ENCODE assay signal across 8 mouse cellular contexts in the genomic region with DNA sequence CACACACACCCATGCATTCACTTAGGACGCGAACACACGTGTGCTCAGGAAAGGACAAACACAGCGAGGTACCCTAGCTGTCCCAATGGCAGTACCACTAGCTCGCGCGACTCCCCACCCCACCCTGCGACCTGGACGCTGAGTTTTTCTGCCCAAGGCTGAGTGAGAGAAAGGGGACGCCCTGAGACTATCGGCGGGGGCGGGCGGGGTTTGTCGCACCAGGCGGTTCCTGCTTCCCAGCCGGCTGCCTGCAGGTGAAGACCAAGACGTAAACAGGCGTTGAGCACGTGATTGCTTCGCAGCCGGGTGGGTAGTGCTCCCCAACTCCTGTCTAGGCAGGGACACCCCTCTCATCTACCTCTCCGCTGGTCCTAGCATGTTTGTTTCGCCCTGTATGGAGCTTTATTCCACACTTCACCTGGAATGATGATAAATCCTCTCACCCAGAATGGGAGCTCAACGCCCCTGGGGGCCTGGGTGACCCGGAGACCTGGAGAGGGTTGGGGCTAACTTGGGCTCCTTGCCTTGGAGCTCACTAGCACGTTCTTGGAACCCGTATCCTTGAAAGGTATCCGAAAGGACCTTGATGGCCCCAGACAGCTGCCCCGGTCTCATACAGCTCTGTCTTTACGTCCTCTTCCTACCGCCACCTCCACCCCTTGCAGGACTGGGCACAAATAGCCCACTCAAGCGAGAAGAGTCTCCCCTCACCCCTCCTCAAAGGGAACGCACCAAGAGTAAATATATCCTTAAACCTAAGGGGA. TPM values are rescaled to one million over a fixed set of nuclear protein-coding genes. Genes with fewer than 3 reads are reported as not detected.
A peak's percentile ranks its signal among the peaks of the same experiment; 100 is the strongest.
DNase-seq lines count a peak whose midpoint lies in the region; ATAC-seq and TF ChIP-seq lines count a peak whose summit lies in the region.

No protein-coding gene starts in this region.

- peak; percentile 55 for DNase-seq in right cerebral cortex, postnatal 14 days
- no peak for DNase-seq in right cerebral cortex, postnatal 4 days
- DNase-seq in cerebellum, postnatal 14 days = peak; percentile 73 to 74
- DNase-seq in gastrocnemius, postnatal 36 days = peak; percentile 54 to 56
- DNase-seq in liver, postnatal 0 days = peak; percentile 68
- DNase-seq in urinary bladder, postnatal 14 days (ENCODE audit: low spot score) = peak; percentile 74

- H3K9ac ChIP-seq in intestine, embryonic 15.5 days = peak overlapping the region; percentile 76
- H3K9ac ChIP-seq in liver, postnatal 0 days (replicated peaks) = peak overlapping the region; percentile 72
- H3K9ac ChIP-seq in neural tube, embryonic 14.5 days (replicated peaks; ENCODE audit: low read depth, low read length) = peak overlapping the region; percentile 35; the same call in 1 of the 2 replicates

- no peaks in the 10 kb centered on the region for H3K27me3 ChIP-seq in intestine, embryonic 15.5 days (replicated peaks)
- no peaks in the 10 kb centered on the region for H3K27me3 ChIP-seq in liver, postnatal 0 days (ENCODE audit: insufficient read depth, low read length)
- H3K27me3 ChIP-seq in neural tube, embryonic 14.5 days (ENCODE audit: control insufficient read depth, insufficient read depth, low read length) = no peaks in the 10 kb centered on the region

- peak overlapping the region; percentile 63 for H3K4me3 ChIP-seq in intestine, embryonic 15.5 days (replicated peaks)
- H3K4me3 ChIP-seq in liver, postnatal 0 days (ENCODE audit: low read depth, low read length) = peak overlapping the region; percentile 59
- H3K4me3 ChIP-seq in neural tube, embryonic 14.5 days (ENCODE audit: low read depth, low read length) = peak overlapping the region; percentile 31

- under 1% methylated on average over 34 of the region's 34 CpGs for WGBS in intestine, embryonic 15.5 days
- WGBS in liver, postnatal 0 days (ENCODE audit: insufficient replicate concordance) = 1% methylated on average over 34 of the region's 34 CpGs
- WGBS in neural tube, embryonic 14.5 days = under 1% methylated on average over 30 of the region's 34 CpGs

- intact Hi-C loops in gastrocnemius, postnatal 36 days (cut with DNase I) = no loop called here

- H3K4me2 ChIP-seq in intestine, embryonic 15.5 days (replicated peaks) = peak overlapping the region; percentile 83
- H3K4me2 ChIP-seq in liver, postnatal 0 days (ENCODE audit: low read depth, low read length) = peak overlapping the region; percentile 91
- peak overlapping the region; percentile 91 for H3K4me2 ChIP-seq in neural tube, embryonic 14.5 days (ENCODE audit: low read depth, low read length)

- peaks cover 35% of the 10 kb centered on the region for H3K4me1 ChIP-seq in intestine, embryonic 15.5 days (replicated peaks)
- H3K4me1 ChIP-seq in liver, postnatal 0 days (ENCODE audit: insufficient read depth) = peaks cover 36% of the 10 kb centered on the region
- peaks cover 33% of the 10 kb centered on the region for H3K4me1 ChIP-seq in neural tube, embryonic 14.5 days (ENCODE audit: control insufficient read depth, insufficient read depth, low read length)

- H3K36me3 ChIP-seq in intestine, embryonic 15.5 days = peaks cover 9% of the 10 kb centered on the region
- H3K36me3 ChIP-seq in liver, postnatal 0 days (replicated peaks; ENCODE audit: insufficient read depth, low read length) = peaks cover 16% of the 10 kb centered on the region
- H3K36me3 ChIP-seq in neural tube, embryonic 14.5 days (ENCODE audit: control insufficient read depth, insufficient read depth, low read length) = peaks cover 11% of the 10 kb centered on the region; the same call in 1 of the 2 replicates

- TF ChIP-seq CTCF in liver, postnatal 0 days (IDR thresholded peaks at IDR 0.05; ENCODE audit: low read depth) = no peak

- no peak for TF ChIP-seq EP300 in liver, postnatal 0 days (IDR thresholded peaks at IDR 0.05; ENCODE audit: low read depth)

- peak; percentile 6; the same call in 1 of the 2 replicates for ATAC-seq in intestine, embryonic 15.5 days
- ATAC-seq in liver, postnatal 0 days = no peak
- ATAC-seq in neural tube, embryonic 14.5 days (ENCODE audit: low read depth) = peak; percentile 26; the same call in 1 of the 2 replicates

- H3K27ac ChIP-seq in intestine, embryonic 15.5 days = peak overlapping the region; percentile 99
- H3K27ac ChIP-seq in liver, postnatal 0 days (ENCODE audit: low read depth) = peak overlapping the region; percentile 87
- peak overlapping the region; percentile 94 for H3K27ac ChIP-seq in neural tube, embryonic 14.5 days (ENCODE audit: low read depth, low read length)

- no peaks in the 10 kb centered on the region for H3K9me3 ChIP-seq in intestine, embryonic 15.5 days
- H3K9me3 ChIP-seq in liver, postnatal 0 days (ENCODE audit: low read length) = no peaks in the 10 kb centered on the region
- H3K9me3 ChIP-seq in neural tube, embryonic 14.5 days (ENCODE audit: control insufficient read depth, low read length) = no peaks in the 10 kb centered on the region

RNA-seq across cellular contexts. Expression of gene Lzts2, which starts 1.5 kb away (rescaled TPM):
- total RNA-seq in gastrocnemius, postnatal 36 days (2021) = 10 to 100 TPM; 19.3 to 20.1 TPM
- 56.9 and 63.2 TPM in 2 replicates for polyA plus RNA-seq in intestine, embryonic 15.5 days (2015; fragmentation: Nextera tagmentation; extraction: Ambion mirVana)
- 5.7 and 7.2 TPM in 2 replicates for polyA plus RNA-seq in liver, postnatal 0 days (2015; fragmentation: Nextera tagmentation; extraction: Ambion mirVana)
- 16.1 and 20.3 TPM in 2 replicates for polyA plus RNA-seq in neural tube, embryonic 14.5 days (2014; fragmentation: Nextera tagmentation; extraction: Ambion mirVana)

RNA-seq across cellular contexts. Expression of gene Mrpl43, which starts 9.5 kb away (rescaled TPM):
- total RNA-seq in gastrocnemius, postnatal 36 days (2021) = 10 to 100 TPM; 33.7 to 35.1 TPM
- 73.8 and 76.7 TPM in 2 replicates for polyA plus RNA-seq in intestine, embryonic 15.5 days (2015; fragmentation: Nextera tagmentation; extraction: Ambion mirVana)
- 43.6 and 43.8 TPM in 2 replicates for polyA plus RNA-seq in liver, postnatal 0 days (2015; fragmentation: Nextera tagmentation; extraction: Ambion mirVana)
- 82.0 and 88.0 TPM in 2 replicates for polyA plus RNA-seq in neural tube, embryonic 14.5 days (2014; fragmentation: Nextera tagmentation; extraction: Ambion mirVana)

RNA-seq across cellular contexts. Expression of gene Twnk, which starts 10.2 kb away (rescaled TPM):
- total RNA-seq in gastrocnemius, postnatal 36 days (2021) = 10 to 100 TPM; 14.6 to 20.2 TPM
- polyA plus RNA-seq in intestine, embryonic 15.5 days (2015; fragmentation: Nextera tagmentation; extraction: Ambion mirVana) = 20.5 and 22.5 TPM in 2 replicates
- 9.9 and 10.6 TPM in 2 replicates for polyA plus RNA-seq in liver, postnatal 0 days (2015; fragmentation: Nextera tagmentation; extraction: Ambion mirVana)
- 10.2 and 12.8 TPM in 2 replicates for polyA plus RNA-seq in neural tube, embryonic 14.5 days (2014; fragmentation: Nextera tagmentation; extraction: Ambion mirVana)

RNA-seq across cellular contexts. Expression of gene Sema4g, which starts 26.8 kb away (rescaled TPM):
- under 1 TPM; 0.20 to 0.42 TPM for total RNA-seq in gastrocnemius, postnatal 36 days (2021)
- 13.7 and 16.2 TPM in 2 replicates for polyA plus RNA-seq in intestine, embryonic 15.5 days (2015; fragmentation: Nextera tagmentation; extraction: Ambion mirVana)
- 9.3 and 11.3 TPM in 2 replicates for polyA plus RNA-seq in liver, postnatal 0 days (2015; fragmentation: Nextera tagmentation; extraction: Ambion mirVana)
- 24.5 and 27.8 TPM in 2 replicates for polyA plus RNA-seq in neural tube, embryonic 14.5 days (2014; fragmentation: Nextera tagmentation; extraction: Ambion mirVana)

RNA-seq across cellular contexts. Expression of gene Pdzd7, which starts 29.8 kb away (rescaled TPM):
- 1 to 10 TPM; 5.1 to 5.7 TPM for total RNA-seq in gastrocnemius, postnatal 36 days (2021)
- polyA plus RNA-seq in intestine, embryonic 15.5 days (2015; fragmentation: Nextera tagmentation; extraction: Ambion mirVana) = 0.40 and 0.43 TPM in 2 replicates
- not detected in 2 replicates for polyA plus RNA-seq in liver, postnatal 0 days (2015; fragmentation: Nextera tagmentation; extraction: Ambion mirVana)
- 2.3 and 2.5 TPM in 2 replicates for polyA plus RNA-seq in neural tube, embryonic 14.5 days (2014; fragmentation: Nextera tagmentation; extraction: Ambion mirVana)
